Mouse (Mus musculus): ENCODE measurements at regions not wholly inside any gene's neighbourhood (a gene's known extent, or its start where the extent isn't known, plus 50 kb on each side); places are given as distances from the start of the nearest gene placed in this dataset.

- H3K4me1 ChIP-seq (ENCODE audit: control insufficient read depth, insufficient read depth, low read length) = no peaks in the 10 kb centered on the region
- TF ChIP-seq POLR2A (IDR thresholded peaks at IDR 0.05; ENCODE audit: extremely low read depth, insufficient read depth, low read length) (no peak), CTCF (IDR thresholded peaks at IDR 0.05; ENCODE audit: extremely low read depth, insufficient read depth, low read length) (no peak)
- H3K27ac ChIP-seq (ENCODE audit: insufficient read depth, low read length) = no peak overlapping the region
- H3K4me3 ChIP-seq (ENCODE audit: insufficient read depth, low read length) = no peak overlapping the region
Observed at GRCm38 (mm10) chr12:8111484-8111883, 96.4 kb upstream of the Ldah start.

GRCm38 (mm10) chr12:8155566-8155965 lies 52.3 kb upstream of the Ldah start:
- Histone ChIP-seq H3K4me1 (ENCODE audit: control insufficient read depth, insufficient read depth, low read length) (no peaks in the 10 kb centered on the region), H3K4me3 (ENCODE audit: insufficient read depth, low read length) (no peak overlapping the region), H3K27ac (ENCODE audit: insufficient read depth, low read length) (no peak overlapping the region)
- TF ChIP-seq CTCF (IDR thresholded peaks at IDR 0.05; ENCODE audit: extremely low read depth, insufficient read depth, low read length) = no peak
- TF ChIP-seq POLR2A (IDR thresholded peaks at IDR 0.05; ENCODE audit: extremely low read depth, insufficient read depth, low read length) = no peak

Measured in cortical plate, adult 2 months (tissue).